ENCODE assay signal across 9 mouse cellular contexts in genomic region chr2:132698420-132698819, GRCm38 (mm10). TPM values are rescaled to one million over a fixed set of nuclear protein-coding genes. Genes with fewer than 3 reads are reported as not detected.
DNase-seq lines count a peak whose midpoint lies in the region; ATAC-seq lines count a peak whose summit lies in the region.
"Had no signal": no experiment of that assay in that cellular context is flagged by ENCODE, and none has a peak within 500 bp of the region (broad histone marks: within the 10 kb centered on the region; RNA-seq: fewer than 3 reads in every experiment).

No protein-coding gene starts in this region.

- peaks cover 9% of the 10 kb centered on the region; the same call in 1 of the 2 replicates for H3K36me3 ChIP-seq in kidney, embryonic 15.5 days
- no peaks in the 10 kb centered on the region for H3K36me3 ChIP-seq in intestine, embryonic 15.5 days

- peak; percentile 15 for DNase-seq in kidney, adult 18-20 months
- peak; percentile 57 for DNase-seq in heart, adult 8-10 months (ENCODE audit: low spot score)
- DNase-seq in lung, postnatal 36 days: peak; percentile 64
- no peak for DNase-seq in Muller cell, postnatal 12 days (ENCODE audit: inconsistent ontology term)

- no peaks in the 10 kb centered on the region for H3K4me1 ChIP-seq in kidney, embryonic 15.5 days
- 0 out of 2 replicates have a peak, but pooled peaks cover 3% of the 10 kb centered on the region for H3K4me1 ChIP-seq in intestine, embryonic 15.5 days (replicated peaks)
- H3K4me1 ChIP-seq: limb, embryonic 15.5 days had no signal

- no peak overlapping the region for H3K4me2 ChIP-seq in kidney, embryonic 15.5 days
- H3K4me2 ChIP-seq in intestine, embryonic 15.5 days (replicated peaks): no peak overlapping the region
- H3K4me2 ChIP-seq: limb, embryonic 15.5 days had no signal

- 81% methylated on average over 6 of the region's 6 CpGs for WGBS in kidney, embryonic 15.5 days
- WGBS in intestine, embryonic 15.5 days: 45% methylated on average over 6 of the region's 6 CpGs

- no peak overlapping the region for H3K9ac ChIP-seq in kidney, embryonic 15.5 days
- no peak overlapping the region for H3K9ac ChIP-seq in intestine, embryonic 15.5 days
- H3K9ac ChIP-seq: limb, embryonic 15.5 days had no signal

- H3K4me3 ChIP-seq in kidney, embryonic 15.5 days (replicated peaks): no peak overlapping the region
- no peak overlapping the region for H3K4me3 ChIP-seq in intestine, embryonic 15.5 days (replicated peaks)
- H3K4me3 ChIP-seq: limb, embryonic 15.5 days had no signal

- no peak overlapping the region for H3K27ac ChIP-seq in kidney, embryonic 15.5 days
- H3K27ac ChIP-seq in intestine, embryonic 15.5 days: no peak overlapping the region
- H3K27ac ChIP-seq: limb, embryonic 15.5 days had no signal

- H3K27me3 ChIP-seq in kidney, embryonic 15.5 days: no peaks in the 10 kb centered on the region
- no peaks in the 10 kb centered on the region for H3K27me3 ChIP-seq in intestine, embryonic 15.5 days (replicated peaks)
- H3K27me3 ChIP-seq: limb, embryonic 15.5 days had no signal

- ATAC-seq in kidney, embryonic 15.5 days (replicated peaks; ENCODE audit: low FRiP score): no peak
- peak; percentile 79 for ATAC-seq in intestine, embryonic 15.5 days
- no peak for ATAC-seq in CD4-positive, CD25-positive, alpha-beta regulatory T cell, adult 4 months

- H3K9me3 ChIP-seq in kidney, embryonic 15.5 days (replicated peaks): no peaks in the 10 kb centered on the region
- no peaks in the 10 kb centered on the region for H3K9me3 ChIP-seq in intestine, embryonic 15.5 days
- H3K9me3 ChIP-seq: G1E; limb, embryonic 15.5 days had no signal

RNA-seq across cellular contexts. Expression of gene Shld1, which starts 11.7 kb away (rescaled TPM):
- polyA plus RNA-seq in kidney, embryonic 15.5 days (2015; fragmentation: Nextera tagmentation; extraction: Ambion mirVana): 15.2 and 16.2 TPM in 2 replicates
- total RNA-seq in heart, adult 8-10 months (2022): 10 to 100 TPM; 30.4 to 74.1 (median 46.7) TPM
- 13.6 and 14.2 TPM in 2 replicates for polyA plus RNA-seq in intestine, embryonic 15.5 days (2015; fragmentation: Nextera tagmentation; extraction: Ambion mirVana)
- 10 to 100 TPM; 36.6 to 38.3 TPM for polyA plus RNA-seq in CD4-positive, CD25-positive, alpha-beta regulatory T cell, adult 4 months (2017; shearing (Covaris generic))
